Mouse (Mus musculus): ENCODE measurements around the gene Dpep3.

- TF ChIP-seq POLR2A (IDR thresholded peaks at IDR 0.05; ENCODE audit: insufficient read depth, low read depth, low read length): no peak
- no peak for TF ChIP-seq EP300 (IDR thresholded peaks at IDR 0.05; ENCODE audit: insufficient read depth, low read depth, low read length)
- TF ChIP-seq CTCF (IDR thresholded peaks at IDR 0.05): no peak
These were observed 38.8 kb upstream of the Dpep3 start for GRCm38 (mm10) chr8:106018039-106018438.
